Mouse (Mus musculus) megakaryocyte, embryonic 14.5 days (primary cell): Measurements from ENCODE around the gene Mrc1. TPM values are rescaled to one million over a fixed set of nuclear protein-coding genes. Genes with fewer than 3 reads are reported as not detected.
"Not testable (repeated sequence)": the region's sequence is repeated elsewhere in the genome, so short reads cannot be mapped to it uniquely, and the experiment has no call there.

Source experiments
- H3K27me3 ChIP-seq: replicated peaks from 2 replicates; pipeline ENCODE3; 2012; ENCODE audit warnings: inconsistent platforms
- H3K36me3 ChIP-seq: replicated peaks from 2 replicates; pipeline ENCODE3; 2012; ENCODE audit warnings: low read length, inconsistent platforms, mixed read lengths
- H3K4me1 ChIP-seq: 2 replicates; pipeline ENCODE4 v1.6.1; 2012; ENCODE audit warnings: inconsistent platforms
- H3K4me3 ChIP-seq: replicated peaks from 2 replicates; pipeline ENCODE3; 2012; ENCODE audit warnings: moderate library complexity, mild to moderate bottlenecking, inconsistent platforms
- H3K9me3 ChIP-seq: 2 replicates; pipeline ENCODE4 v1.6.1; 2012; ENCODE audit warnings: inconsistent platforms
- FLI1 ChIP-seq: IDR thresholded peaks from 2 replicates; pipeline ENCODE4 v1.6.1; 2012; ENCODE audit warnings: low read length, inconsistent platforms, mixed read lengths
- GATA1 ChIP-seq: IDR thresholded peaks from 3 replicates; pipeline ENCODE4 v1.6.1; 2012; ENCODE audit warnings: mixed read lengths, low read length, inconsistent platforms, borderline replicate concordance
- polyA plus RNA-seq: library from polyadenylated mRNA; stranded (reverse); fragments of >175 nt; gene quantifications from 2 replicates; pipeline ENCODE4 v1.2.3, GENCODE M21; 2012; ENCODE audit warnings: low replicate concordance; ENCODE audit not compliant: insufficient read depth

The Mrc1 gene
- polyA plus RNA-seq = not detected in 2 replicates

- no peak for TF ChIP-seq GATA1
- no peak for TF ChIP-seq FLI1
- peak within 1 kb of the TSS; percentile 28 for H3K4me3 ChIP-seq
- H3K27me3 ChIP-seq = no peaks in the 10 kb centered on the region
- peaks cover 36% of the 10 kb centered on the region for H3K4me1 ChIP-seq
- H3K36me3 ChIP-seq = no peaks in the 10 kb centered on the region
- no peaks in the 10 kb centered on the region for H3K9me3 ChIP-seq
These were observed at the start of gene Mrc1 for GRCm38 (mm10) chr2:14229149-14229548. Gene Mrc1, plus strand, starts transcription at chr2:14229392.

DNA sequence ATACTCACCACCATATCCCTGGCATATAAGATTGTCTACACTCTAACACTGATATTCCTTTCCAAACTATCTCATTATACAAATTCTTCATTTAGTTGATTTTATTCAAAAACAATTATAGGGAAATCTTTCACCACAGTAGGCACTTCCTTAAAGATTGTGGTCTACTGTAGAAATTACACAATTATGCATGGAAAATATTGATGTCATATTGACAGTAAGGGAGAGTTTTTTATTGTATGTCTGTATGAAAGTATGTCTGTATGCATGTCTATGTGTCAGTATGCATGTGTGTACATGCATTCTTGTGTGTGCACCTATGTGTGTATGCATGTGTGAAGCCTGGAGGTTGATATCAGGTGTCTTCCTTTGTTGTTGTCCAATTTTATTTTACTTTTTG is 44.8 kb upstream of the Mrc1 start:
- Histone ChIP-seq H3K27me3 (no peaks in the 10 kb centered on the region), H3K9me3 (peaks cover 8% of the 10 kb centered on the region; the same call in 1 of the 2 replicates), H3K36me3 (peaks cover 10% of the 10 kb centered on the region), H3K4me3 (no peak overlapping the region), H3K4me1 (peaks cover 42% of the 10 kb centered on the region)
- no peak for TF ChIP-seq GATA1
- no peak for TF ChIP-seq FLI1

DNA sequence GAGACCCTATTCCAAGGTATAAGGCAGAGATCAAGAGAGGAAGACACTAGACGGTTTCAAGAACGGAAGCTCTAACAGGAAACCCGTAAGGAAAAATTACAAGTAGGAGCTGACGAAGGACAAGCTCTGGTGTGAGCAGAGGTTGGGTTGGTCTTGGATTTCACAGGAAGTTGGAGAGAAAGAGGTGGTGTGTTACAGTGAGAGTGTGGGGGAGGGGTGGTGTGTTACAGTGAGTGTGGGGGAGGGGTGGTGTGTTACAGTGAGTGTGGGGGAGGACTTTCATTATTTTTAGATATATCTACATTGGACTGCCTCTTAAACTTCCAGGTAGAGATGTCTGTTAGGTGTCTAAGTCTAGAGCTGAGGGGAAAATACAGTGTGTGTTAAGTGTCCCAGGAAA is 38.5 kb upstream of the Mrc1 start:
- TF ChIP-seq GATA1 (no peak), FLI1 (no peak)
- Histone ChIP-seq H3K36me3 (peaks cover 10% of the 10 kb centered on the region), H3K4me1 (peaks cover 58% of the 10 kb centered on the region), H3K27me3 (no peaks in the 10 kb centered on the region), H3K4me3 (no peak overlapping the region), H3K9me3 (peaks cover 6% of the 10 kb centered on the region; the same call in 1 of the 2 replicates)

- TF ChIP-seq GATA1 (no peak; the same call in 2 of the 3 replicates), FLI1 (no peak)
- H3K36me3 ChIP-seq = peaks cover 10% of the 10 kb centered on the region
- H3K27me3 ChIP-seq = no peaks in the 10 kb centered on the region
- H3K9me3 ChIP-seq = peaks cover 6% of the 10 kb centered on the region; the same call in 1 of the 2 replicates
- H3K4me3 ChIP-seq = no peak overlapping the region
- H3K4me1 ChIP-seq = peaks cover 49% of the 10 kb centered on the region
These were observed 37.6 kb upstream of the Mrc1 start for GRCm38 (mm10) chr2:14191601-14192000.

GRCm38 (mm10) chr2:14192046-14192445 is 37.1 kb upstream of the Mrc1 start:
- H3K4me1 ChIP-seq = peaks cover 44% of the 10 kb centered on the region
- H3K27me3 ChIP-seq = no peaks in the 10 kb centered on the region
- H3K4me3 ChIP-seq = no peak overlapping the region
- H3K36me3 ChIP-seq = peaks cover 9% of the 10 kb centered on the region
- no peak for TF ChIP-seq FLI1
- TF ChIP-seq GATA1 = no peak
- peaks cover 6% of the 10 kb centered on the region; the same call in 1 of the 2 replicates for H3K9me3 ChIP-seq

DNA sequence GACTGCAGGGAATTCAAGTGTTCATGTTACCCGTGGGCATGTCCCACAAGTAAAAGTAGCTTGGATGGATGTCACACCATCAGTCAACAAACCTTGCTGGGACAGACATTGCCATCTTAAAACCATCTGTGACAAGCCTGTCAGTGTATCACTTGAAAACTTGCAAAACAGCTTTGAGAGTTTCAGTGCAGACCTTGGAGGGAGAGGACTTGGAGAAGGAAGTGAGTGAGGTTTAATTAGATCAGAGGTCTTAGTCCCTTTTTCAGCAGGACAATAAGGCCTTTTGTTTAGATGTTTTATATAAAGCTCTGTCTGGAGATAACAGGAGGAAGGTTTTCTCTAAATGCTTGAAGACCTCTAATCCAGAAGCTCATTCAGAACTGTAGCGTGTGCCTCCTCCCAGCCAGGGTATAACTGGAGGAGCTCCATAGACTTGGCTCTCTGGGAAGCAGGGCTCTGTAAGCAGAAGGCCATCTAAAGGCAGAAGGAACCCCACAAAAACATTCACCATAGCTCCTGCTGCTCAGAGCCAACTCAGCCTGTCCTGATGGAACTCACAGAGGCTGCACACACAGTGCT is 30.8 kb upstream of the Mrc1 start:
- H3K4me3 ChIP-seq, H3K27me3 ChIP-seq, H3K9me3 ChIP-seq, H3K36me3 ChIP-seq: not testable (repeated sequence)
- H3K4me1 ChIP-seq = peaks cover 32% of the 10 kb centered on the region

DNA sequence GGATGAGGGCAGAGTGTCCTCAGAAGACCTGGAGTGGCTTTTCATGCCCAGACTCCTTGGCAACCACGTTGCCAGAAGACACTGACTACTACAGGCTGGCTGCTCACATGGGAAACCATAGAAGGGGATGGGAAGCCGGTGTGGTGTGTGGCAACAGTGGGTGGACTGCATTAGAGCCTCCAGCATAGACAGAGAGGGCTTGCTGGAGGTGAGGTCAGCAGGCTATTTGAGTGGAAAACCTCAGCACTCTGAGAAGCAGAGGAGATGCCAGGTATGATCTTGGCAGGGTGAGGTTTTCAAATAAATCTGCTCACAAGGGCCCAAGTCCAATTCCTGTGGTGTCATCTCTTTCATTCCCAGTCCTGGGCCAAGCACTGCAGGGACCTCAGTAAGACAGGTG is 29.6 kb upstream of the Mrc1 start:
- Histone ChIP-seq H3K27me3 (no peaks in the 10 kb centered on the region), H3K9me3 (no peaks in the 10 kb centered on the region), H3K36me3 (no peaks in the 10 kb centered on the region), H3K4me1 (peaks cover 33% of the 10 kb centered on the region), H3K4me3 (no peak overlapping the region)
- TF ChIP-seq GATA1 = no peak
- no peak for TF ChIP-seq FLI1

DNA sequence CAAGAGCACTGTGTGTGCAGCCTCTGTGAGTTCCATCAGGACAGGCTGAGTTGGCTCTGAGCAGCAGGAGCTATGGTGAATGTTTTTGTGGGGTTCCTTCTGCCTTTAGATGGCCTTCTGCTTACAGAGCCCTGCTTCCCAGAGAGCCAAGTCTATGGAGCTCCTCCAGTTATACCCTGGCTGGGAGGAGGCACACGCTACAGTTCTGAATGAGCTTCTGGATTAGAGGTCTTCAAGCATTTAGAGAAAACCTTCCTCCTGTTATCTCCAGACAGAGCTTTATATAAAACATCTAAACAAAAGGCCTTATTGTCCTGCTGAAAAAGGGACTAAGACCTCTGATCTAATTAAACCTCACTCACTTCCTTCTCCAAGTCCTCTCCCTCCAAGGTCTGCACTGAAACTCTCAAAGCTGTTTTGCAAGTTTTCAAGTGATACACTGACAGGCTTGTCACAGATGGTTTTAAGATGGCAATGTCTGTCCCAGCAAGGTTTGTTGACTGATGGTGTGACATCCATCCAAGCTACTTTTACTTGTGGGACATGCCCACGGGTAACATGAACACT is 28.2 kb upstream of the Mrc1 start:
- H3K9me3 ChIP-seq, H3K36me3 ChIP-seq, H3K27me3 ChIP-seq, H3K4me3 ChIP-seq: not testable (repeated sequence)
- H3K4me1 ChIP-seq = peaks cover 35% of the 10 kb centered on the region

GRCm38 (mm10) chr2:14204308-14204707 is 24.9 kb upstream of the Mrc1 start:
- Histone ChIP-seq H3K4me1 (peaks cover 51% of the 10 kb centered on the region), H3K4me3 (no peak overlapping the region), H3K27me3 (no peaks in the 10 kb centered on the region), H3K36me3 (no peaks in the 10 kb centered on the region), H3K9me3 (no peaks in the 10 kb centered on the region)
- no peak for TF ChIP-seq GATA1
- TF ChIP-seq FLI1 = no peak

- Histone ChIP-seq H3K4me3 (no peak overlapping the region), H3K27me3 (no peaks in the 10 kb centered on the region), H3K4me1 (peaks cover 58% of the 10 kb centered on the region), H3K9me3 (no peaks in the 10 kb centered on the region), H3K36me3 (no peaks in the 10 kb centered on the region)
- TF ChIP-seq GATA1 = no peak
These were observed 22.4 kb upstream of the Mrc1 start for GRCm38 (mm10) chr2:14206798-14207197.

- H3K4me1 ChIP-seq = peaks cover 49% of the 10 kb centered on the region
- H3K27me3 ChIP-seq = no peaks in the 10 kb centered on the region
- peak overlapping the region; percentile 68 for H3K4me3 ChIP-seq
- H3K36me3 ChIP-seq = no peaks in the 10 kb centered on the region
- H3K9me3 ChIP-seq = no peaks in the 10 kb centered on the region
- TF ChIP-seq GATA1 (no peak), FLI1 (no peak)
These were observed 18.5 kb upstream of the Mrc1 start for GRCm38 (mm10) chr2:14210731-14211130.
